In the genomic region with DNA sequence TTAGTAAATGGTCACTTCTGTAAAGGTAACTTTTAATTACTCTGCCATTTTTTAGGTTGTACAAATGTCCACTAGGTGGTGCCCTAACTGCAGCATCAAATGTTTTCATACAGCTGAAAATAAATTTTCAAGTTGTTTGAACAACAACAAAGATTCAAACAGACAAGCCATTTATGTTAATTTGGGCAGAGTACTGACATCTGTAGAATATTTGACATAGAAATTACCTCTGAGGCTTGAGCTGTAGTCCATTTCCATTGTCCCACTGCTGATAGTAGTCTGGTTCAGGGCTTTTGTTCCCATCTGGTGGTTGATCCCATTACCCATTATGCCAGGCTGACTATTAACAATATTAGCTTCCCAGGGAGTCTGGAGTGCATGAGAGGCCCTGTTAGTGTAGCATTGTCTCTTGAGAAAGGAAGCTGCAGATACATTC, we compare ENCODE assay signal across 8 mouse cellular contexts.
DNase-seq lines count a peak whose midpoint lies in the region.

No protein-coding gene starts in this region.

- DNase-seq in kidney, postnatal 14 days: peak; percentile 36
- DNase-seq in kidney, adult 18-20 months: no peak
- peak; percentile 23 for DNase-seq in ES-CJ7 (ENCODE audit: low read depth, low spot score)
- DNase-seq in c-Kit-positive CD71-positive TER-119-positive erythroid progenitor cells, embryonic 14.5 days (ENCODE audit: low spot score): peak; percentile 38
- DNase-seq in lung, postnatal 36 days: peak; percentile 76
- no peak for DNase-seq in adrenal gland, adult 8-10 months
- DNase-seq in right cerebral cortex, adult 18-20 months: no peak
- DNase-seq in heart, adult 11 months: no peak

Comparison
In these comparisons a context has a peak if more than half of its experiments do, and no peak if none do; other contexts are left out.
1. DNase-seq: peak in kidney, postnatal 14 days (single experiment), ES-CJ7 (single experiment), c-Kit-positive CD71-positive TER-119-positive erythroid progenitor cells, embryonic 14.5 days (single experiment) and lung, postnatal 36 days (single experiment); none in kidney, adult 18-20 months (single experiment), adrenal gland, adult 8-10 months (single experiment), right cerebral cortex, adult 18-20 months (single experiment) and heart, adult 11 months (single experiment).